In the genomic region with DNA sequence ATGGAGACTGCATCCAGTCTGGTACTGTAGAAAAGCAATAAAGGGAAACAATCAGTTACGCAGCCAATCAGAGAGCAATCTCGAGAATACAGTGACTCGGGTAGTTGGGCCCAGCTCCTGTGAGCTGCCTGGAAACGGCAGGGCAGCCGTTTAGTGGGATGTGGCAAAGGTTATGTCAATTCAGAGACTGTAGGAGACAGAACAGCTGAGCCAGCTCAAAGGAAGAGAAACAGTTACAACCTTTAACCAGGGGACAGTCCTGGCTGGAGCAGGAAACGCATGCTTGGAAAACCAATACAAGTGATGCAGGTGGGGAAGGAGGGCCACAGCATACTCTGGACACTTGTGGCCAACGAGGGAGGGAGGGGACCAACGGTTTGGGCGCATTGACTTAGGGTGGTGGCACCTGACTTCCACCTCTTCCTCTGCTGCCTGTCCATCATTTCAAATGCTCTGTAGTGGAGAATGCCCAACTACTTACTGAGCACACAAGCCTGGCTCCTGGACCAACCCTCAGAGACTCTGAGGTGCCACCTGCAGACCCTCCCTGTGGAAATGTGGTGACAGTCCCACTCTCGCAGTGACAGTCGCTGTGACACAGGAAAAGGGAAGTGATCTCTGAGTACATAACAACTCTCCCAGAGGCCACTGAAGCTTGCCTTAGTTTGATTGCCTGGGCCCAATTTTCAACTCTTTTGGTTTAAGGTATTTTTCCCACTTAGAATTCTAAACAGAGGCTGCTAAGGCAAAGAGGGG, we compare ENCODE assay signal across 17 mouse cellular contexts.
DNase-seq lines count a peak whose midpoint lies in the region; ATAC-seq and TF ChIP-seq lines count a peak whose summit lies in the region.
"Had no signal": no experiment of that assay in that cellular context is flagged by ENCODE, and none has a peak within 500 bp of the region (broad histone marks: within the 10 kb centered on the region; RNA-seq: fewer than 3 reads in every experiment).

No protein-coding gene starts in this region.

- H3K4me1 ChIP-seq in liver, embryonic 13.5 days (replicated peaks), result no peaks in the 10 kb centered on the region
- H3K4me1 ChIP-seq in liver, embryonic 11.5 days (replicated peaks; ENCODE audit: control insufficient read depth, insufficient read depth, low read length), result no peaks in the 10 kb centered on the region
- no peaks in the 10 kb centered on the region for H3K4me1 ChIP-seq in intestine, postnatal 0 days (replicated peaks; ENCODE audit: control insufficient read depth, insufficient read depth, low read length)
- no peaks in the 10 kb centered on the region for H3K4me1 ChIP-seq in stomach, embryonic 15.5 days
- H3K4me1 ChIP-seq: embryonic facial prominence, embryonic 12.5 days; heart, embryonic 13.5 days; limb, embryonic 12.5 days; lung, embryonic 15.5 days had no signal

- H3K27ac ChIP-seq in liver, embryonic 13.5 days, result no peak overlapping the region
- no peak overlapping the region for H3K27ac ChIP-seq in liver, embryonic 11.5 days (ENCODE audit: low read depth, low read length)
- no peak overlapping the region for H3K27ac ChIP-seq in intestine, postnatal 0 days (ENCODE audit: low read depth, low read length)
- no peak overlapping the region for H3K27ac ChIP-seq in stomach, embryonic 15.5 days
- H3K27ac ChIP-seq: embryonic facial prominence, embryonic 12.5 days; heart, embryonic 13.5 days; limb, embryonic 12.5 days; lung, embryonic 15.5 days had no signal

- H3K4me2 ChIP-seq in liver, embryonic 13.5 days, result no peak overlapping the region
- H3K4me2 ChIP-seq in liver, embryonic 11.5 days, result no peak overlapping the region
- H3K4me2 ChIP-seq in intestine, postnatal 0 days (replicated peaks; ENCODE audit: low read depth), result no peak overlapping the region
- H3K4me2 ChIP-seq in stomach, embryonic 15.5 days, result no peak overlapping the region
- H3K4me2 ChIP-seq: embryonic facial prominence, embryonic 12.5 days; heart, embryonic 13.5 days; limb, embryonic 12.5 days; lung, embryonic 15.5 days had no signal

- no peak overlapping the region for H3K9ac ChIP-seq in liver, embryonic 13.5 days
- H3K9ac ChIP-seq in liver, embryonic 11.5 days (ENCODE audit: low read depth, low read length), result no peak overlapping the region
- no peak overlapping the region for H3K9ac ChIP-seq in intestine, postnatal 0 days (ENCODE audit: low read depth, low read length)
- no peak overlapping the region for H3K9ac ChIP-seq in stomach, embryonic 15.5 days
- H3K9ac ChIP-seq: embryonic facial prominence, embryonic 12.5 days; heart, embryonic 13.5 days; limb, embryonic 12.5 days; lung, embryonic 15.5 days had no signal

- peak; percentile 47 for ATAC-seq in liver, embryonic 13.5 days (ENCODE audit: low read depth)
- ATAC-seq in liver, embryonic 11.5 days (replicated peaks; ENCODE audit: low FRiP score), result no peak; the same call in 1 of the 2 replicates
- ATAC-seq in intestine, postnatal 0 days, result peak; percentile 72
- peak; percentile 47; the same call in 1 of the 2 replicates for ATAC-seq in stomach, embryonic 15.5 days (ENCODE audit: insufficient read depth, low FRiP score, low read depth)
- ATAC-seq: inflammation-experienced regulatory T-cells, adult 6 months; Patski had no signal

- DNase-seq in embryo, embryonic 10 days (ENCODE audit: low spot score), result peak; percentile 19
- DNase-seq in embryo, embryonic 10.5 days (ENCODE audit: low spot score), result no peak
- DNase-seq in liver, embryonic 13.5 days, result no peak
- no peak for DNase-seq in liver, embryonic 11.5 days (ENCODE audit: low spot score)
- no peak for DNase-seq in MN1 (ENCODE audit: low spot score)
- DNase-seq in c-Kit-positive CD71-positive TER-119-positive erythroid progenitor cells, embryonic 14.5 days (ENCODE audit: low spot score), result no peak
- DNase-seq: cerebellum, adult 11-12 months; cerebellum, postnatal 36 days; retina, postnatal 1 day had no signal

- no peak for TF ChIP-seq CTCF in intestine, postnatal 0 days (IDR thresholded peaks at IDR 0.05; ENCODE audit: low read depth)

- no peaks in the 10 kb centered on the region for H3K27me3 ChIP-seq in liver, embryonic 13.5 days
- H3K27me3 ChIP-seq in liver, embryonic 11.5 days (replicated peaks; ENCODE audit: control insufficient read depth, insufficient read depth, low read length), result no peaks in the 10 kb centered on the region
- no peaks in the 10 kb centered on the region for H3K27me3 ChIP-seq in intestine, postnatal 0 days (replicated peaks; ENCODE audit: control insufficient read depth, insufficient read depth, low read length)
- H3K27me3 ChIP-seq in stomach, embryonic 15.5 days (replicated peaks), result no peaks in the 10 kb centered on the region
- H3K27me3 ChIP-seq: embryonic facial prominence, embryonic 12.5 days; heart, embryonic 13.5 days; limb, embryonic 12.5 days; lung, embryonic 15.5 days had no signal

- H3K36me3 ChIP-seq in liver, embryonic 13.5 days, result peaks cover 3% of the 10 kb centered on the region; the same call in 1 of the 2 replicates
- no peaks in the 10 kb centered on the region for H3K36me3 ChIP-seq in liver, embryonic 11.5 days (ENCODE audit: control insufficient read depth, insufficient read depth, low read length)
- H3K36me3 ChIP-seq in intestine, postnatal 0 days (ENCODE audit: control insufficient read depth, insufficient read depth), result no peaks in the 10 kb centered on the region
- H3K36me3 ChIP-seq in stomach, embryonic 15.5 days, result no peaks in the 10 kb centered on the region
- H3K36me3 ChIP-seq: embryonic facial prominence, embryonic 12.5 days; heart, embryonic 13.5 days; limb, embryonic 12.5 days; lung, embryonic 15.5 days had no signal

- no peak overlapping the region for H3K4me3 ChIP-seq in liver, embryonic 13.5 days (replicated peaks)
- H3K4me3 ChIP-seq in liver, embryonic 11.5 days (ENCODE audit: low read depth, low read length), result no peak overlapping the region
- no peak overlapping the region for H3K4me3 ChIP-seq in intestine, postnatal 0 days (ENCODE audit: low read depth, low read length)
- H3K4me3 ChIP-seq in stomach, embryonic 15.5 days (replicated peaks), result no peak overlapping the region
- H3K4me3 ChIP-seq: embryonic facial prominence, embryonic 12.5 days; heart, embryonic 13.5 days; limb, embryonic 12.5 days; lung, embryonic 15.5 days had no signal

- H3K9me3 ChIP-seq in liver, embryonic 13.5 days (replicated peaks), result no peaks in the 10 kb centered on the region
- no peaks in the 10 kb centered on the region for H3K9me3 ChIP-seq in liver, embryonic 11.5 days (ENCODE audit: control insufficient read depth, low read length)
- no peaks in the 10 kb centered on the region for H3K9me3 ChIP-seq in intestine, postnatal 0 days (ENCODE audit: control insufficient read depth)
- H3K9me3 ChIP-seq in stomach, embryonic 15.5 days, result no peaks in the 10 kb centered on the region
- H3K9me3 ChIP-seq: embryonic facial prominence, embryonic 12.5 days; heart, embryonic 13.5 days; limb, embryonic 12.5 days; lung, embryonic 15.5 days had no signal

- 39% methylated on average over 11 of the region's 11 CpGs for WGBS in liver, embryonic 13.5 days (ENCODE audit: insufficient replicate concordance)
- WGBS in liver, embryonic 11.5 days, result 58% methylated on average over 11 of the region's 11 CpGs
- 42% methylated on average over 11 of the region's 11 CpGs for WGBS in intestine, postnatal 0 days
- whole genome bisulfite sequencing in stomach, embryonic 15.5 days, result 42% methylated on average over 11 of the region's 11 CpGs
